Mouse (Mus musculus): ENCODE measurements around the gene Pla2g15. TPM values are rescaled to one million over a fixed set of nuclear protein-coding genes. Genes with fewer than 3 reads are reported as not detected.

The Pla2g15 gene
- polyA plus RNA-seq, 1 experiment from 2014 or later: 7.7 TPM

GRCm38 (mm10) chr8:106177594-106177993 lies 27.4 kb downstream of the Pla2g15 start:
- Histone ChIP-seq H3K4me2 (ENCODE audit: low read depth, low read length) (no peak overlapping the region), H3K9ac (replicated peaks) (no peak overlapping the region), H3K4me3 (ENCODE audit: low read depth, low read length) (no peak overlapping the region), H3K27ac (ENCODE audit: low read depth) (no peak overlapping the region), H3K9me3 (ENCODE audit: low read length) (no peaks in the 10 kb centered on the region), H3K36me3 (replicated peaks; ENCODE audit: insufficient read depth, low read length) (no peaks in the 10 kb centered on the region), H3K4me1 (ENCODE audit: insufficient read depth) (no peaks in the 10 kb centered on the region), H3K27me3 (ENCODE audit: insufficient read depth, low read length) (no peaks in the 10 kb centered on the region)
- DNase-seq: no peak
- no peak for TF ChIP-seq EP300 (IDR thresholded peaks at IDR 0.05; ENCODE audit: low read depth)
- no peak for TF ChIP-seq CTCF (IDR thresholded peaks at IDR 0.05; ENCODE audit: low read depth)
- ATAC-seq: no peak
- 79% methylated on average over 1 of the region's 1 CpGs for WGBS (ENCODE audit: insufficient replicate concordance)

DNA sequence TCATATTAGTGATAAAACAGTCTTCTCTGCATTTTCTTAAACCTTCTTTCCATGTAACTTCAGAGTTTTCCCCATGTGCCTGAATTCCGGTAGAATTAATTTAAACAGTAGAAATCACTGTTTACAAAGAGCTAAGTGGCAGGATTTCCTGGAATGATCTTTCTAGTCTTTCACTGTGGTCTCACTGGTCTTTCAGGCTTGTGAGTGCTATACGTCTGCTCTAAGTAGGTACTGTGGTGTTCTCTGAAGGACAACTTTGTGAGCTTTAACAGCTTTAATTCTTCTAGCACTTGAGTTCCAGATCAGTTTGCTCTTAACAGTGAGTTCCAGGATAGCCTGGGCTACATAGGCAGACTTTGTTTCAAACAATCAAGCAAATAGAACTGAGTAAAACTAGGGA lies 28.2 kb downstream of the Pla2g15 start:
- H3K9me3 ChIP-seq (ENCODE audit: low read length): no peaks in the 10 kb centered on the region

DNA sequence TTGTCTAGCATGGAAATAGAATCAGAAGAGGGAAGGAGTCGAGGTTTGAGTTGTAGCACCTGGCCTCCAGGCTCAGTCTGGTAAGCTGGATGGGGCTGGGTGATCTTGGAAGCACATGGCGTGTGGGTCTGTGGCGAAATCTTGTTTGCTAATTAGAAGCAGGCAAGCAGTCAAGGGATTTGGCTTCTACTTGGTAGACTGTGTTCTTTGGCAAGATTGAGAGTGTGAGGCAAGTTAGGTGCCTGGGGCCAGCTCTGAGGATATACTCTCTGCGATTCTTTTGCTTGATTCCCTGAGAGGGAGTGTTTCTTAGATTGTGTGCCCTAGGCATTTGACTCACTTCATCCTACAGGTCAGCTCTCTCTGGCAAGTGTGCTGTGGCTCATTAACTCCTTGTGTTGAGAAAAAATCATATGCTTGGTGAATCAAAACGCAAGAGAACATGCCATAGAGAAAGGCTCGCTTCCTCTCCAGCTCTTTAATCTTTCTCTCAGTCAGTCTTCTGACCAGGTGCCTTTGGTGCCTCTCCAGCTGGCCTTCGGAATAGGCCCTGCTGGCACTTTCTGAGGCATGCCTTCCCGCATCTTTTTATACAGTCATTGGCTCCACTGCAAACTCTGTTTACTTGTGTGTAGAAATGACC lies 35.5 kb downstream of the Pla2g15 start:
- no peak for ATAC-seq
- Histone ChIP-seq H3K9me3 (ENCODE audit: low read length) (no peaks in the 10 kb centered on the region), H3K27ac (ENCODE audit: low read depth) (no peak overlapping the region), H3K27me3 (ENCODE audit: insufficient read depth, low read length) (no peaks in the 10 kb centered on the region), H3K4me3 (ENCODE audit: low read depth, low read length) (no peak overlapping the region), H3K9ac (replicated peaks) (no peak overlapping the region), H3K36me3 (replicated peaks; ENCODE audit: insufficient read depth, low read length) (no peaks in the 10 kb centered on the region), H3K4me1 (ENCODE audit: insufficient read depth) (no peaks in the 10 kb centered on the region), H3K4me2 (ENCODE audit: low read depth, low read length) (no peak overlapping the region)
- TF ChIP-seq CTCF (IDR thresholded peaks at IDR 0.05; ENCODE audit: low read depth) (no peak), EP300 (IDR thresholded peaks at IDR 0.05; ENCODE audit: low read depth) (no peak)
- WGBS (ENCODE audit: insufficient replicate concordance): 80% methylated on average over 8 of the region's 8 CpGs
- no peak for DNase-seq

More for the DNA sequence above, 28.2 kb downstream of the Pla2g15 start:
- Histone ChIP-seq H3K4me1 (ENCODE audit: insufficient read depth) (no peaks in the 10 kb centered on the region), H3K4me2 (ENCODE audit: low read depth, low read length) (no peak overlapping the region), H3K36me3 (replicated peaks; ENCODE audit: insufficient read depth, low read length) (no peaks in the 10 kb centered on the region), H3K4me3 (ENCODE audit: low read depth, low read length) (no peak overlapping the region), H3K27ac (ENCODE audit: low read depth) (no peak overlapping the region), H3K27me3 (ENCODE audit: insufficient read depth, low read length) (no peaks in the 10 kb centered on the region), H3K9ac (replicated peaks) (no peak overlapping the region)
- ATAC-seq (no peak), DNase-seq (no peak)
- TF ChIP-seq CTCF (IDR thresholded peaks at IDR 0.05; ENCODE audit: low read depth): no peak
- no peak for TF ChIP-seq EP300 (IDR thresholded peaks at IDR 0.05; ENCODE audit: low read depth)
- 69% methylated on average over 2 of the region's 2 CpGs for WGBS (ENCODE audit: insufficient replicate concordance)

GRCm38 (mm10) chr8:106186394-106186793 lies 36.2 kb downstream of the Pla2g15 start:
- Histone ChIP-seq H3K27ac (ENCODE audit: low read depth) (no peak overlapping the region), H3K9ac (replicated peaks) (no peak overlapping the region), H3K4me2 (ENCODE audit: low read depth, low read length) (no peak overlapping the region), H3K36me3 (replicated peaks; ENCODE audit: insufficient read depth, low read length) (no peaks in the 10 kb centered on the region), H3K27me3 (ENCODE audit: insufficient read depth, low read length) (no peaks in the 10 kb centered on the region), H3K9me3 (ENCODE audit: low read length) (no peaks in the 10 kb centered on the region), H3K4me3 (ENCODE audit: low read depth, low read length) (no peak overlapping the region), H3K4me1 (ENCODE audit: insufficient read depth) (no peaks in the 10 kb centered on the region)
- DNase-seq (no peak), ATAC-seq (no peak)
- TF ChIP-seq EP300 (IDR thresholded peaks at IDR 0.05; ENCODE audit: low read depth): no peak
- no peak for TF ChIP-seq CTCF (IDR thresholded peaks at IDR 0.05; ENCODE audit: low read depth)
- 83% methylated on average over 3 of the region's 3 CpGs for WGBS (ENCODE audit: insufficient replicate concordance)

GRCm38 (mm10) chr8:106189162-106189561 lies 39.0 kb downstream of the Pla2g15 start:
- ATAC-seq: no peak

DNA sequence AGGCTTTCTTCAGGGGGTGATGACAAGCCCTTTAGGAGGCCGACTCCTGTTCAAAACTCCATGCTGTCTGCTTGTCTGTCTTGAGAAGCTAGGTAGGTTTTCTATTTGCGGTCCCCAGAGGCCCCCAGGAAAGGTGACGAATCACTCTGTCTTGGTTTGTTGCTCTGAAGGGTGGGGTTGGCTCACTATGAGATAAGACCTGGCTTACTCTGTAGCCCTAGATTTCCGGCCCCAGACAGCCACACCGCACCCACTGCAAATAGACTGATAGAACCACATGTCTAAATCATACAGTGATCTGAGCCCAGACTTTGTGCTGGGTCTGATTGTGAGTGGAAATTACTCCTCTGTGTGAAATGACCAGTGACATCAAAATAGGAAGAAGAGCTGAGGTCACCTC lies 41.4 kb downstream of the Pla2g15 start:
- ATAC-seq (peak; percentile 36; the same call in 1 of the 2 replicates), DNase-seq (no peak)
- TF ChIP-seq CTCF (IDR thresholded peaks at IDR 0.05; ENCODE audit: low read depth) (no peak), EP300 (IDR thresholded peaks at IDR 0.05; ENCODE audit: low read depth) (no peak)
- Histone ChIP-seq H3K27me3 (ENCODE audit: insufficient read depth, low read length) (no peaks in the 10 kb centered on the region), H3K4me1 (ENCODE audit: insufficient read depth) (no peaks in the 10 kb centered on the region), H3K9ac (replicated peaks) (no peak overlapping the region), H3K9me3 (ENCODE audit: low read length) (no peaks in the 10 kb centered on the region), H3K27ac (ENCODE audit: low read depth) (no peak overlapping the region), H3K4me3 (ENCODE audit: low read depth, low read length) (no peak overlapping the region), H3K36me3 (replicated peaks; ENCODE audit: insufficient read depth, low read length) (0 out of 2 replicates have a peak, but pooled peaks cover 3% of the 10 kb centered on the region), H3K4me2 (ENCODE audit: low read depth, low read length) (no peak overlapping the region)
- 42% methylated on average over 5 of the region's 5 CpGs for WGBS (ENCODE audit: insufficient replicate concordance)

More at GRCm38 (mm10) chr8:106189162-106189561, 39.0 kb downstream of the Pla2g15 start:
- no peaks in the 10 kb centered on the region for H3K4me1 ChIP-seq (ENCODE audit: insufficient read depth)
- H3K36me3 ChIP-seq (replicated peaks; ENCODE audit: insufficient read depth, low read length): no peaks in the 10 kb centered on the region
- H3K4me2 ChIP-seq (ENCODE audit: low read depth, low read length): no peak overlapping the region
- no peaks in the 10 kb centered on the region for H3K27me3 ChIP-seq (ENCODE audit: insufficient read depth, low read length)
- TF ChIP-seq EP300 (IDR thresholded peaks at IDR 0.05; ENCODE audit: low read depth) (no peak), CTCF (IDR thresholded peaks at IDR 0.05; ENCODE audit: low read depth) (no peak)
- no peak overlapping the region for H3K4me3 ChIP-seq (ENCODE audit: low read depth, low read length)
- H3K9ac ChIP-seq (replicated peaks): no peak overlapping the region
- WGBS (ENCODE audit: insufficient replicate concordance): 93% methylated on average over 4 of the region's 4 CpGs
- no peaks in the 10 kb centered on the region for H3K9me3 ChIP-seq (ENCODE audit: low read length)
- DNase-seq: no peak
- H3K27ac ChIP-seq (ENCODE audit: low read depth): no peak overlapping the region

Data from liver, postnatal 0 days (tissue).